Mouse (Mus musculus): ENCODE data around the gene Gm20388.

- TF ChIP-seq CTCF (IDR thresholded peaks at IDR 0.05; ENCODE audit: control insufficient read depth, insufficient read depth, low read length) (no peak), POLR2A (IDR thresholded peaks at IDR 0.05; ENCODE audit: borderline replicate concordance, control insufficient read depth, low read depth, low read length) (no peak)
These were observed 1329.0 kb downstream of the Gm20388 start for GRCm38 (mm10) chr8:121239640-121240039.

Data from bone marrow, adult 2 months (tissue).